ENCODE assay signal across 8 mouse cellular contexts in the genomic region with DNA sequence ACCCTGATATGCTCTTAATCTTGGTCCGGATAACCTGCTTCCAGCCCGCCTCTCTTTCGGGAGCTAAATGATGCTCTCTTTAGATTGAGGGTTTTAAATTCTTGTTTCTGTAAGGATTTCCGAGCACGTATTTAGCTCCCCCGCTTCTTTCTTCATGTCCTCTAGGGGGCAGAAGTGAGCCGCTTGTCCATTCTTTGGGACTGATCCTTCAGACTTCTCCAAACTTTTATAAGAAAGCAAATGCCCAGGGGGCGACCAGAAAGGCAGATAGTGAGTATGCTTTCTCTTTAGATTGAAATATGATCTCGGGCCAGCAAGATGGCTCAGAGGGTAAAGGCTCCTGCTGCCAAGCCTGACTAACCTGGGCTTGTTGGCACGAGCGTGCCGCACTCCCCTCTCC. TPM values are rescaled to one million over a fixed set of nuclear protein-coding genes. Genes with fewer than 3 reads are reported as not detected.
A peak's percentile ranks its signal among the peaks of the same experiment; 100 is the strongest.
DNase-seq lines count a peak whose midpoint lies in the region; ATAC-seq and TF ChIP-seq lines count a peak whose summit lies in the region.

No protein-coding gene starts in this region.

- H3K9ac ChIP-seq in hindbrain, embryonic 14.5 days, result no peak overlapping the region
- H3K9ac ChIP-seq in hindbrain, embryonic 16.5 days (ENCODE audit: low read depth, low read length), result no peak overlapping the region
- 0 out of 2 replicates have a peak overlapping the region, but pooled peaks have one; percentile 0 for H3K9ac ChIP-seq in MEL (ENCODE audit: control insufficient read depth, low read depth, low read length, poor library complexity, severe bottlenecking)
- no peak overlapping the region for H3K9ac ChIP-seq in kidney, embryonic 15.5 days

- no peak for ATAC-seq in hindbrain, embryonic 14.5 days (ENCODE audit: low FRiP score)
- no peak for ATAC-seq in hindbrain, embryonic 16.5 days
- ATAC-seq in kidney, embryonic 15.5 days (replicated peaks; ENCODE audit: low FRiP score), result peak; percentile 57; the same call in 1 of the 2 replicates

- H3K79me2 ChIP-seq in MEL (ENCODE audit: control insufficient read depth, insufficient read depth, low read length, poor library complexity), result no peaks in the 10 kb centered on the region

- TF ChIP-seq EP300 in MEL (IDR thresholded peaks at IDR 0.05; ENCODE audit: low read depth in 1 of 2, low read length in 2 of 2), result no peak

- H3K36me3 ChIP-seq in hindbrain, embryonic 14.5 days (replicated peaks; ENCODE audit: control insufficient read depth, insufficient read depth), result no peaks in the 10 kb centered on the region
- no peaks in the 10 kb centered on the region for H3K36me3 ChIP-seq in hindbrain, embryonic 16.5 days (ENCODE audit: control insufficient read depth, insufficient read depth, low read length)
- H3K36me3 ChIP-seq in MEL (ENCODE audit: control insufficient read depth in 1 of 2, insufficient read depth in 2 of 2, low read length in 2 of 2), result peaks cover 0 to 24% of the 10 kb centered on the region in 2 experiments; a peak in 2 of 4 replicates
- H3K36me3 ChIP-seq in kidney, embryonic 15.5 days, result no peaks in the 10 kb centered on the region

- DNase-seq in hindbrain, embryonic 14.5 days (ENCODE audit: low spot score), result peak; percentile 76
- DNase-seq in MEL (ENCODE audit: low read depth, low spot score), result peak; percentile 83
- DNase-seq in cerebellum, postnatal 10 days, result peak; percentile 73 to 83
- peak; percentile 69 to 88 for DNase-seq in heart, adult 18-20 months
- DNase-seq in lung, postnatal 14 days, result peak; percentile 76
- DNase-seq in spleen, postnatal 4 days (ENCODE audit: low spot score in 2 of 2), result peak; percentile 28 to 72

- peak; percentile 82 for TF ChIP-seq RAD21 in MEL (IDR thresholded peaks at IDR 0.05; ENCODE audit: low read depth, low read length)

- H3K27me3 ChIP-seq in hindbrain, embryonic 14.5 days (ENCODE audit: control insufficient read depth, insufficient read depth, low read length), result peaks cover 3% of the 10 kb centered on the region; the same call in 1 of the 2 replicates
- no peaks in the 10 kb centered on the region; the same call in 1 of the 2 replicates for H3K27me3 ChIP-seq in hindbrain, embryonic 16.5 days (replicated peaks; ENCODE audit: control insufficient read depth, insufficient read depth, low read length)
- no peaks in the 10 kb centered on the region for H3K27me3 ChIP-seq in MEL (ENCODE audit: control insufficient read depth in 1 of 2, insufficient read depth in 2 of 2, low read length in 2 of 2)
- H3K27me3 ChIP-seq in kidney, embryonic 15.5 days, result peaks cover 5% of the 10 kb centered on the region; the same call in 1 of the 2 replicates

- no peaks in the 10 kb centered on the region for H3K9me3 ChIP-seq in hindbrain, embryonic 14.5 days (ENCODE audit: control insufficient read depth, low read length)
- H3K9me3 ChIP-seq in hindbrain, embryonic 16.5 days (ENCODE audit: control insufficient read depth, low read length), result no peaks in the 10 kb centered on the region
- no peaks in the 10 kb centered on the region for H3K9me3 ChIP-seq in MEL (replicated peaks; ENCODE audit: insufficient read depth, low read length)
- H3K9me3 ChIP-seq in kidney, embryonic 15.5 days (replicated peaks), result no peaks in the 10 kb centered on the region

- no peak overlapping the region for H3K27ac ChIP-seq in hindbrain, embryonic 14.5 days
- no peak overlapping the region for H3K27ac ChIP-seq in hindbrain, embryonic 16.5 days (ENCODE audit: low read depth, low read length)
- H3K27ac ChIP-seq in MEL (ENCODE audit: control insufficient read depth, low read depth, low read length), result no peak overlapping the region
- H3K27ac ChIP-seq in kidney, embryonic 15.5 days, result no peak overlapping the region

- WGBS in hindbrain, embryonic 14.5 days, result 30% methylated on average over 12 of the region's 12 CpGs
- WGBS in hindbrain, embryonic 16.5 days, result 36% methylated on average over 12 of the region's 12 CpGs
- 22% methylated on average over 12 of the region's 12 CpGs for WGBS in kidney, embryonic 15.5 days

- peak; percentile 69 to 88 (median 70) for TF ChIP-seq CTCF in MEL (IDR thresholded peaks at IDR 0.05 in 2 of 3, conservative IDR thresholded peaks at IDR 0.05 in 1 of 3; ENCODE audit: control insufficient read depth in 1 of 3, insufficient read depth in 1 of 3, low read depth in 2 of 3, low read length in 3 of 3, poor library complexity in 1 of 3, severe bottlenecking in 1 of 3)

- no peaks in the 10 kb centered on the region for H3K4me1 ChIP-seq in hindbrain, embryonic 14.5 days (replicated peaks; ENCODE audit: control insufficient read depth, insufficient read depth, low read length)
- H3K4me1 ChIP-seq in hindbrain, embryonic 16.5 days (ENCODE audit: control insufficient read depth, insufficient read depth, low read depth, low read length), result no peaks in the 10 kb centered on the region
- peaks cover 6 to 33% of the 10 kb centered on the region in 2 experiments for H3K4me1 ChIP-seq in MEL (ENCODE audit: control insufficient read depth in 1 of 2, insufficient read depth in 2 of 2, low read length in 2 of 2)
- peaks cover 14% of the 10 kb centered on the region for H3K4me1 ChIP-seq in kidney, embryonic 15.5 days

- no peak overlapping the region for H3K4me3 ChIP-seq in hindbrain, embryonic 14.5 days (replicated peaks; ENCODE audit: low read length)
- no peak overlapping the region for H3K4me3 ChIP-seq in hindbrain, embryonic 16.5 days (ENCODE audit: low read length)
- H3K4me3 ChIP-seq in MEL (ENCODE audit: control insufficient read depth in 1 of 2, insufficient read depth in 1 of 2, low read depth in 2 of 2, low read length in 2 of 2), result no peak overlapping the region
- H3K4me3 ChIP-seq in kidney, embryonic 15.5 days (replicated peaks), result no peak overlapping the region

- no peak for TF ChIP-seq POLR2A in MEL (IDR thresholded peaks at IDR 0.05; ENCODE audit: control insufficient read depth in 1 of 2, insufficient read depth in 1 of 2, low read depth in 1 of 2, low read length in 2 of 2, poor library complexity in 1 of 2)

- H3K4me2 ChIP-seq in hindbrain, embryonic 14.5 days (replicated peaks), result no peak overlapping the region
- no peak overlapping the region; the same call in 1 of the 2 replicates for H3K4me2 ChIP-seq in hindbrain, embryonic 16.5 days (ENCODE audit: low read length)
- peak overlapping the region; percentile 45 for H3K4me2 ChIP-seq in kidney, embryonic 15.5 days

TF ChIP-seq in MEL, 35 proteins besides CTCF, POLR2A, EP300 and RAD21:
- TF ChIP-seq TBP (IDR thresholded peaks at IDR 0.05; ENCODE audit: low read depth, low read length) (no peak), ZC3H11A (IDR thresholded peaks at IDR 0.05; ENCODE audit: low read depth, low read length) (peak; percentile 81), SMC3 (IDR thresholded peaks at IDR 0.05; ENCODE audit: low read depth, low read length) (peak; percentile 78), E2F4 (IDR thresholded peaks at IDR 0.05; ENCODE audit: borderline replicate concordance, low read depth, low read length) (no peak), GABPA (IDR thresholded peaks at IDR 0.05; ENCODE audit: low read depth, low read length) (no peak), HCFC1 (IDR thresholded peaks at IDR 0.05; ENCODE audit: low read depth, low read length) (no peak), GATA1 (IDR thresholded peaks at IDR 0.05; ENCODE audit: low read depth, low read length) (no peak)

RNA-seq across cellular contexts. Expression of gene Plekhg3, which starts 34.4 kb away (rescaled TPM):
- 1.3 and 1.6 TPM in 2 replicates for polyA plus RNA-seq in hindbrain, embryonic 14.5 days (2014; fragmentation: Nextera tagmentation; extraction: Ambion mirVana)
- 1.7 TPM in 2 replicates for polyA plus RNA-seq in hindbrain, embryonic 16.5 days (2015; fragmentation: Nextera tagmentation; extraction: Ambion mirVana)
- total RNA-seq in MEL (2012; rRNA removed), result 0.92 and 1.9 TPM in 2 replicates
- polyA plus RNA-seq in MEL (2012; ENCODE audit: insufficient read depth in 1 of 2, insufficient read length in 2 of 2, low read depth in 1 of 2, low replicate concordance in 2 of 2, missing spikeins in 1 of 2), result 1 to 10 TPM in 1 of 2 experiments, not detected in 1; 7.0 TPM
- total RNA-seq in heart, adult 18-20 months (2021), result 10 to 100 TPM; 10.6 to 11.4 TPM
- polyA plus RNA-seq in kidney, embryonic 15.5 days (2015; fragmentation: Nextera tagmentation; extraction: Ambion mirVana), result 18.2 and 18.8 TPM in 2 replicates
